Mouse (Mus musculus) liver, adult 2 months (tissue): ENCODE data around the gene Fmo6.

Source experiments
- CTCF ChIP-seq: fragments of 200-500 bp; IDR thresholded peaks from 2 replicates; pipeline ENCODE4 v1.5.1; 2011; ENCODE audit warnings: low read depth, low read length, control low read depth
- POLR2A ChIP-seq: fragments of 200-500 bp; IDR thresholded peaks from 2 replicates; pipeline ENCODE4 v1.6.1; 2011; ENCODE audit warnings: low read length, control low read depth; ENCODE audit not compliant: insufficient read depth; ENCODE audit errors: extremely low read depth

- TF ChIP-seq CTCF (no peak), POLR2A (no peak)
Observed at GRCm38 (mm10) chr1:162891980-162892451, 45.3 kb downstream of the Fmo6 start.
